Mouse (Mus musculus): ENCODE results near the gene Prox2.

The Prox2 gene

GRCm38 (mm10) chr12:85131361-85131760 is 20.8 kb upstream of the Prox2 start:
- ATAC-seq (ENCODE audit: low TSS enrichment), result no peak

- no peak for ATAC-seq (ENCODE audit: low TSS enrichment)
These were observed 18.9 kb upstream of the Prox2 start for GRCm38 (mm10) chr12:85129426-85129978.

DNA sequence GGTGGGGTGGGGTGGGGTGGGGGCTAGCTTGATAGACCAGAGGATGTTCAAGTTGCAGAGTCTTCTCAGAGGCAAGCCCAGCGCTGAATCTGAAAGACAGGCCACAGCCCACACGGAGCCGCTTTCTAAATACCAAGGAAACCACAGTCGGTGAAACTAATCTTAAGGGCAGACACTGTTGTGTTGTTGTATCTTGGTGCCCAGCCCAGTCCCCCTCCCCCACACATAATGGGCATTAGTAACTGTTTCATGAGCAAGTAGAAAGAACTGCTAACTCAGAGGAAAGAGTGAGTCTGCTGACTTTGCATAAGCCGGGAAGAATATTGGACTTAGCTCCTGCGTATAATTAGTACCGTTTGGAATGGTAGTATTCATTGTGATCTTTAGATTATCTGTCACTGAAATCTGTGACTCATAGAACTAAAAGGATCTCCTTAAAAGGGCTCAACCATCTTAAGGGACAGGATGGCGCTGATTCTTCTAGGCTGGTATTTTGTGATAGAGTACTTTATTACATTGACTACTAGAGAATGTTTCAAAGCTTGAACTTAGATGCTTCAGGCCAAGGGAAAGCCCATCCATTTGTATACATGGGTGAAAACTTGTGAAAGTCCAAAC is 16.5 kb upstream of the Prox2 start:
- no peak for ATAC-seq (ENCODE audit: low TSS enrichment)

GRCm38 (mm10) chr12:85124751-85125150 is 14.2 kb upstream of the Prox2 start:
- no peak for ATAC-seq (ENCODE audit: low TSS enrichment)

DNA sequence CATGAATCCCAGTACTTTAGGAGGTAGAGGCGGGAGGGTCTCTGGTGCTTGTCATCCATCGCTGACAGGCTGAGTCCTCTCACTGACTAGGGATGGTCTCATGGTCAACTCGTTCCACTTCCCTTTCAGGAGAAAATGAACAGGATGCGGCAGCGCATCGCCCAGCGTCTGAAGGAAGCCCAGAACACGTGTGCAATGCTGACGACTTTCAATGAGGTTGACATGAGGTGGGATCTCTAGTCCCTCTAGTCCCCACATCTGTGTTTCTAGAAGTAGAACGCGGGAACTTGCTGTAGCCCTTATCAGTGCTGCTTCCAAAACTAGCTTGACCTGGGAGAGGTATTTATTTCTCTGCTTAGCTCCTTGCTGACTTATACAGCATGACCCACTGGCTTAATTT is 13.1 kb upstream of the Prox2 start:
- ATAC-seq (ENCODE audit: low TSS enrichment), result no peak

DNA sequence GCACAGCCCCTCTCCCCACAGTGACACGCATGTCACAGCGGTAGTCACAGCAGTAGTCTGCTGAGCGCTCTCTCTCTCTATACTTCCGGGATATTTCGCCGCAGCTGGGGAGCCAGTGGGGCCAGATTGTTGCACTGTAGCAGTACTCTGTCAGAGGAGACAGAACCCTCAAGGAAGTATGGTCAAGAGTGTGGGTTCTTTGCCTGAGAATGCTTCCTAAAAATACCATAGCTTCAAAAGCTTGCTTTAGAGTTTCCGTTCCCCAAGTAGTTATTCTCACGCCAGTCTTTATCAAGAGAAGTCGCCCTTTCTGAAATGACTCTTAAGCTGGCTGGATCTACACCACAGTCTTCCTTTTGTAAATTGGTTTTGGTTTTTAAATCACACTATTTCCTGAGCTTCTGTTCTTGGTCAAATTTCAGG is 12.6 kb upstream of the Prox2 start:
- ATAC-seq (ENCODE audit: low TSS enrichment), result no peak

- no peak for ATAC-seq (ENCODE audit: low TSS enrichment)
These were observed 11.4 kb upstream of the Prox2 start for GRCm38 (mm10) chr12:85121806-85122459.

DNA sequence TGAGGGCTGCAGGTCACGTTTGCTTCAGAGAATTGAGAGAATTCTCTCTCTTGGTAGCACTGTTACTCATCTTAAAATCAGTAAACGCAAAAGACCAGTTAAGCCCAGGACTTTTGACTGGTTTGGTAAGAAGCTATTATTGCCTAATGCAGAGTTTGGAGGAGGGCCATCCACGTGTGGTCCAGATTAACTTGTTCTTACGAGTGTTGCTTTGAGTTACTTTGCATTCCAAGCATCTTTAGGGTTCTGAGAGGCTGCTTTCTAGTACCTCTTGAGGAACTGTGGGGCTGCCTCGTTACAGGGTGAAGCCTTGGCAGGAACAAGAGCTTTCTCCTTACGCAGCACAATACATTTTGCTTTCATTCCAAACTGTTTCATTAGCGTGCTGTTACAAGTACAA is 5.1 kb upstream of the Prox2 start:
- ATAC-seq (ENCODE audit: low TSS enrichment), result no peak

DNA sequence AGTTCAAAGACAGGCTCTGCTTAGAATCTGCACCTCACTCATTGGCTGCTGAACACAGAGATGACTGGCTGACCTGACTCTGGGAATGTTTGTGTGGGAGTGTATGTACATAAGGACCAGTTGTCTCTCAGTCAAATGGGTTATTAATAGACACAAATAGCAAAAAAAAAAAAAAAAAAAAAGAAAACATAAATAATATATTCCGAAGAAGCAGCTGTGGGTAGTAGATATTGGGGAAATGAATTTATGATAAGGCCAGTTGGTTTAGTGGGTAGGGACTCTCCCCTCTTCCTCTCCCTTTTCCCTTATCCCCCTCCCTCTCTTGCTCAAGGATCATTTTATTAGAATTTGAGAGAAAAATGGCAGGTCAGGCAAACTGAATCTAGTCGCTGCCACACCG is 3.4 kb upstream of the Prox2 start:
- ATAC-seq (ENCODE audit: low TSS enrichment), result no peak

- ATAC-seq (ENCODE audit: low TSS enrichment), result no peak
These were observed 2.8 kb upstream of the Prox2 start for GRCm38 (mm10) chr12:85113337-85113736.

DNA sequence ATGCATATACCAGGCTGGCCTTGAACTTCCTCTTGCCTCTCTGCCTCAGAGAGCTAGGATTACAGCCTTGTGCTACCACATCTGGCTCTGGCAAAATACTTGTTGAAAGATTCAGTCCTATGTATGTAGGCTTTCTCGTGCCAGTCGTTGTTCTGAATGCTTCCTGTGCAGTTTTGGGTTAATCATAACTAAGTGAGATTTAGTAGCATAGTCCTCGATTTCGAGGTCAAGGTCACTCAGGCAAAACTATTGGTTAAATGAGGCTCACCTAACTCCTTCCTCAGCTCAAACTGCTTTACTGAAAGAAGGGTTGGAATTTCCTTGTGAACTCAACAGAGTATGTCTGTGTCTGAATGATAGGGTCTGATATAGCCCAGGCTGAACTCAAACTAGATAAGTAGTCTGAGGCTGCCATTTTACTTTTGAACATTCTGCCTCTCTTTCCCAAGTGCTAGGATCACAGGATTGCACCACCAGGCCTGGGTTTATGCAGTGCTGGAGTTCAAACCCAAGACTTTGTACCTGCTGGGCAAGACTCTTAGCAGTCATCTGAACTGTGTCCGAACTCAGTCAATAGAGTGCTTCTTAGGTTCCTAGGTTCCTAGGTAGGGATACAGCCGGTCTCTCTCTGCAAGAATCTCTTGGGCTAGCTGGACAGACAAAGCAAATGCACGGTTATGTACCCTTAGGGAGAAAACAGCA is 2.1 kb upstream of the Prox2 start:
- ATAC-seq (ENCODE audit: low TSS enrichment), result no peak

DNA sequence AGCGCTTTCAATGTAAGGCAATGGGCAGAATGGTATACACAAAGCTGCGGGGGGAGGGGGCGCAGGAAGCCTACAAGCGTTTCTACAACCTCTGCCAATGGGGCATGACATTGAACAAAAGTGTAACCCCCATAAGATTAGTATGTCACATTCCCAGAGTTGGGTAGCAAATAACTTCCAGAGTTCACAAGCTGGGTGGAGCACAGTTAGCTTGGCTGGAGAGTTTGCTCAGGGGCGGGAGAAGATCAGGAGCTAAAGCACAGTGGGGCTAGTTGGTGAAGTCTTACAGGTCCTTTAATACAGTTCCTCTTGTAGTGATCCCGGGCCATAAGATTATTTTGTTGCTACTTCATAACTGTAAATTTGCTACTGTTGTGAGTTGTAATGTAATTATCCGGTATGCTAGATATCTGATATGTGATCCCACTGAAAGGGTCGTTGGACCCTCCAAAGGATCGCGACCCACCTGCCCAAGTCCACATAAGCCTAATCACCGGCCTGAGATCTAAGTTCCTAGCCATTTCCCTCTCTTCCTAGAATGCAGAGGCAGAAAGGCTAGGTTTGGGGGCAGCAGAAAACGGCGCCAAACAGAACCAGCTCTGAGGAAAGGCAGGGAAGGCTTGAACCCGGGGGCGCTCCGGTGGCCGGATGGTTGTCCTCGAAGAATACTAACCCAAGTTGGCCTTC is 405 bp downstream of the Prox2 start:
- ATAC-seq (ENCODE audit: low TSS enrichment), result peak; percentile 50; the same call in 1 of the 2 replicates

GRCm38 (mm10) chr12:85109426-85109825 is 1.1 kb downstream of the Prox2 start:
- no peak for ATAC-seq (ENCODE audit: low TSS enrichment)

GRCm38 (mm10) chr12:85108643-85109042 is 1.9 kb downstream of the Prox2 start:
- no peak for ATAC-seq (ENCODE audit: low TSS enrichment)

GRCm38 (mm10) chr12:85106292-85106691 is 4.3 kb downstream of the Prox2 start:
- ATAC-seq (ENCODE audit: low TSS enrichment), result no peak

GRCm38 (mm10) chr12:85104789-85105188 is 5.8 kb downstream of the Prox2 start:
- ATAC-seq (ENCODE audit: low TSS enrichment), result no peak

DNA sequence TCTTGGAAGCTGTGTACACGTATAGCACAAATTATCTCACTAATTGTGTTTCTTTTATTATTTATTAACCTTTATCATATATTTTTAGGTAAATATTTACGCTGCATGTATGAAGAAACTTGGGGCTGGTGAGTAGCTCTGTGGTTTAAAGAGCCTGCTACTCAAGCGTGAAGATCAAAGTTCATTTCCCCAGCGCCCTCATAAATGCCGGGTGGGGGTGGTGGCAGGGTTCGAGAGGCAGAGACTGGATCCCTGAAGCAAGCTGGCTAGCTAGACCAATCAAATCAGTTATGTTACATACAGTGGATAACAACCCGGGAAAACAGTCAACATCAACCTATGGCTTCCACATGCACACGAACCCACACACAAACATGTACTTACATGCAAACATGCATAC is 7.5 kb downstream of the Prox2 start:
- no peak for ATAC-seq (ENCODE audit: low TSS enrichment)

- ATAC-seq (ENCODE audit: low TSS enrichment), result no peak
These were observed 8.9 kb downstream of the Prox2 start for GRCm38 (mm10) chr12:85101521-85102106.

- no peak for ATAC-seq (ENCODE audit: low TSS enrichment)
These were observed 9.6 kb downstream of the Prox2 start for GRCm38 (mm10) chr12:85101001-85101400.

GRCm38 (mm10) chr12:85095859-85096258 is 14.7 kb downstream of the Prox2 start:
- ATAC-seq (ENCODE audit: low TSS enrichment), result no peak

DNA sequence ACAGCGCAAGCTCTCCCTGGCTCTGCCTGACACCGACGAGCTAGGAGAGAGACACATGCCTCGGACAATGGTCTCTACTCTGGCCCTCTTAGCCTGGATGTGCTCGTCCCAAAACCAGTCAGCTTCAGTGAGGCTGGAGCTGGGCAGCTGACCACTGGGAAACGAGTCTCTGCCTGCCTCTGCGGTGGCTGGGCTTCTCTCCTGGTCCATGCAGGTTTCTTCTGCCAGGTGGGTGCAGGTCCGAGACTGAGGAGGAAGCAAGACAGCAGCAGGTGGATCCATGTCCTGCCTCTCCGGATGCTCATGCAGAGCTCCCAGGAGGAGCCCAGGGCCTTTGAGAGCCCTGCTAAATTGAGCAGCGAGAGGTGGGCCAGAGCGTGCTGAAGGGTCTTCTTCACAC is 15.4 kb downstream of the Prox2 start:
- no peak for ATAC-seq (ENCODE audit: low TSS enrichment)

- ATAC-seq (ENCODE audit: low TSS enrichment), result no peak
These were observed 15.9 kb downstream of the Prox2 start for GRCm38 (mm10) chr12:85094706-85095105.
